In the genomic region with DNA sequence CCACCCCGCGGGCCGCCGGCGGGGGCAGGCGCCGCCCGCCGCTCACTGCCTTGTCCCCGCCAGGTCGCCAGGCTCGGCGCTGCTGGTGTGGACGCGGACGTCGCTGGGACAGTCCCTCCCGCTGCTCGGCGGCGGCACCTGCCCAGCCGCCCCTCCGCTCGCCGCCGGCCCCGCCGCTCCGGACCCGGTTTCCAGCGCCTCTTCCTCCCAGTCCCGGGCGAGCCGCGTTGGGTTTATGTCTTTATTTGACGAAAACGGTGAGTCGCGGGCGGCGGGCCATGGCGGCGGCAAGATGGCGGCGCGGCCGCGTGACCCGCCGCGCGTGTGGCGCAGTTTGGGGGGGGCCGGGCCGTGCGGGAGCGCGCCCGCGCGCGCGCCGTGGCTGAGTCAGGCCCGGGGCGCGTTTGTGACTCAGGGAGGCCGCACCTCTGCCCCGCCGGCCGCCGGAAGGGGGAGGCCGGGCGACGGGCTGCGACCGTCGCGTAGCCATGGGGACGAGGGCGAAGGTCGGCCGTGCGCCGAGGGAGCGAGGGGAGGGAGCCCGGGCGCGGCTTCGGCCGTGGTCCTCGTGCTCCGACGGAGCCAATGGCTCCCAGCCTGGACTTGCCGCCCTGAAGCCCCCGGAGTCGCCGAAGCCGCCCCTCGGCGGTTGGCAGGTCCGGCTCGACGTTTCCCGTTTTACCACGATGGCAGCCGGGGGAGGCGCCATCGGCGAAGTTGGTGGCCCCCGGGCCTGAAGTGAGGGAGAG, we compare ENCODE assay signal across 8 mouse cellular contexts. TPM values are rescaled to one million over a fixed set of nuclear protein-coding genes. Genes with fewer than 3 reads are reported as not detected.
A peak's percentile ranks its signal among the peaks of the same experiment; 100 is the strongest.
DNase-seq lines count a peak whose midpoint lies in the region; ATAC-seq and TF ChIP-seq lines count a peak whose summit lies in the region.

No protein-coding gene starts in this region.

- ATAC-seq in hindbrain, embryonic 15.5 days (ENCODE audit: low FRiP score, low read depth), result peak; percentile 42

- 0 out of 4 replicates have a peak, but pooled peaks of 1 of the 2 experiments have one; percentile 7 for TF ChIP-seq EP300 in MEL (IDR thresholded peaks at IDR 0.05; ENCODE audit: low read depth in 1 of 2, low read length in 2 of 2)

- no peaks in the 10 kb centered on the region for H3K27me3 ChIP-seq in MEL (ENCODE audit: control insufficient read depth in 1 of 2, insufficient read depth in 2 of 2, low read length in 2 of 2)
- no peaks in the 10 kb centered on the region for H3K27me3 ChIP-seq in hindbrain, embryonic 15.5 days

- WGBS in hindbrain, embryonic 15.5 days, result 0% methylated on average over 75 of the region's 111 CpGs

- TF ChIP-seq CTCF in MEL (IDR thresholded peaks at IDR 0.05 in 2 of 3, conservative IDR thresholded peaks at IDR 0.05 in 1 of 3; ENCODE audit: control insufficient read depth in 1 of 3, insufficient read depth in 1 of 3, low read depth in 2 of 3, low read length in 3 of 3, poor library complexity in 1 of 3, severe bottlenecking in 1 of 3), result no peak

- H3K9ac ChIP-seq in MEL (ENCODE audit: control insufficient read depth, low read depth, low read length, poor library complexity, severe bottlenecking), result peak overlapping the region; percentile 99
- H3K9ac ChIP-seq in hindbrain, embryonic 15.5 days, result peak overlapping the region; percentile 96

- H3K27ac ChIP-seq in MEL (ENCODE audit: control insufficient read depth, low read depth, low read length), result peak overlapping the region; percentile 81
- H3K27ac ChIP-seq in hindbrain, embryonic 15.5 days (replicated peaks), result peak overlapping the region; percentile 99

- peak; percentile 64 for DNase-seq in MEL (ENCODE audit: low read depth, low spot score)
- peak; percentile 83 for DNase-seq in cerebellum, adult 9-11 months
- DNase-seq in frontal cortex, postnatal 14 days (ENCODE audit: low spot score in 2 of 2), result peak; percentile 55 to 61
- DNase-seq in left cerebral cortex, adult 18-20 months (ENCODE audit: low spot score in 2 of 2), result peak; percentile 69 to 75
- peak; percentile 86 for DNase-seq in lung, postnatal 36 days
- peak; percentile 83 for DNase-seq in retina, embryonic 14.5 days (ENCODE audit: low spot score)
- peak; percentile 85 for DNase-seq in thymus, postnatal 4 days

- H3K4me3 ChIP-seq in MEL (ENCODE audit: control insufficient read depth in 1 of 2, insufficient read depth in 1 of 2, low read depth in 2 of 2, low read length in 2 of 2), result peak overlapping the region; percentile 71 to 90
- H3K4me3 ChIP-seq in hindbrain, embryonic 15.5 days, result peak overlapping the region; percentile 98

- peak overlapping the region; percentile 81 for H3K4me2 ChIP-seq in hindbrain, embryonic 15.5 days

- peaks cover 33% of the 10 kb centered on the region for H3K79me2 ChIP-seq in MEL (ENCODE audit: control insufficient read depth, insufficient read depth, low read length, poor library complexity)

- peak in 1 of 2 experiments; percentile 56; a peak in 1 of 4 replicates for TF ChIP-seq POLR2A in MEL (IDR thresholded peaks at IDR 0.05; ENCODE audit: control insufficient read depth in 1 of 2, insufficient read depth in 1 of 2, low read depth in 1 of 2, low read length in 2 of 2, poor library complexity in 1 of 2)

- peaks cover 34 to 38% of the 10 kb centered on the region in 2 experiments for H3K4me1 ChIP-seq in MEL (ENCODE audit: control insufficient read depth in 1 of 2, insufficient read depth in 2 of 2, low read length in 2 of 2)
- H3K4me1 ChIP-seq in hindbrain, embryonic 15.5 days (replicated peaks), result peaks cover 32% of the 10 kb centered on the region

- H3K9me3 ChIP-seq in MEL (replicated peaks; ENCODE audit: insufficient read depth, low read length), result no peaks in the 10 kb centered on the region
- no peaks in the 10 kb centered on the region for H3K9me3 ChIP-seq in hindbrain, embryonic 15.5 days

- peaks cover 39 to 56% of the 10 kb centered on the region in 2 experiments for H3K36me3 ChIP-seq in MEL (ENCODE audit: control insufficient read depth in 1 of 2, insufficient read depth in 2 of 2, low read length in 2 of 2)
- H3K36me3 ChIP-seq in hindbrain, embryonic 15.5 days, result peaks cover 41% of the 10 kb centered on the region

- no peak for TF ChIP-seq RAD21 in MEL (IDR thresholded peaks at IDR 0.05; ENCODE audit: low read depth, low read length)

TF ChIP-seq in MEL, 35 proteins besides CTCF, POLR2A, EP300 and RAD21:
- no peak for TF ChIP-seq USF2 (IDR thresholded peaks at IDR 0.05; ENCODE audit: borderline replicate concordance in 1 of 2, insufficient read depth in 1 of 2, low read depth in 1 of 2, low read length in 2 of 2)
- TF ChIP-seq CHD2 (IDR thresholded peaks at IDR 0.05; ENCODE audit: low read length), result no peak
- peak; percentile 35; the same call in 1 of the 2 replicates for TF ChIP-seq NRF1 (IDR thresholded peaks at IDR 0.05; ENCODE audit: insufficient read depth, low read depth, low read length, poor library complexity, severe bottlenecking)
- TF ChIP-seq GABPA (IDR thresholded peaks at IDR 0.05; ENCODE audit: low read depth, low read length), result no peak
- peak; percentile 69 for TF ChIP-seq USF1 (IDR thresholded peaks at IDR 0.05; ENCODE audit: low read depth, low read length)
- no peak for TF ChIP-seq POLR2AphosphoS5 (IDR thresholded peaks at IDR 0.05; ENCODE audit: borderline replicate concordance, low read depth, low read length)
- TF ChIP-seq ZKSCAN1 (IDR thresholded peaks at IDR 0.05; ENCODE audit: low read depth, low read length), result no peak
- TF ChIP-seq CHD1 (IDR thresholded peaks at IDR 0.05; ENCODE audit: low read depth, low read length), result no peak
- no peak for TF ChIP-seq E2F4 (IDR thresholded peaks at IDR 0.05; ENCODE audit: borderline replicate concordance, low read depth, low read length)
- TF ChIP-seq UBTF (IDR thresholded peaks at IDR 0.05; ENCODE audit: borderline replicate concordance, insufficient read depth, low read depth, low read length), result no peak; the same call in 1 of the 2 replicates
- TF ChIP-seq JUND (IDR thresholded peaks at IDR 0.05; ENCODE audit: low read depth, low read length), result no peak
- TF ChIP-seq ELF1 (IDR thresholded peaks at IDR 0.05; ENCODE audit: low read depth, low read length), result no peak
- no peak for TF ChIP-seq MAFK (IDR thresholded peaks at IDR 0.05; ENCODE audit: borderline replicate concordance, low read depth, low read length)
- no peak for TF ChIP-seq SMC3 (IDR thresholded peaks at IDR 0.05; ENCODE audit: low read depth, low read length)
- TF ChIP-seq MXI1 (IDR thresholded peaks at IDR 0.05; ENCODE audit: low read depth, low read length), result peak; percentile 36
- TF ChIP-seq MEF2A (IDR thresholded peaks at IDR 0.05; ENCODE audit: extremely low read depth, insufficient replicate concordance, low read depth, low read length, poor library complexity, severe bottlenecking), result no peak
- TF ChIP-seq TCF12 (IDR thresholded peaks at IDR 0.05; ENCODE audit: low read depth, low read length), result no peak
- TF ChIP-seq MYB (IDR thresholded peaks at IDR 0.05; ENCODE audit: low read depth, low read length), result no peak
- no peak for TF ChIP-seq BHLHE40 (IDR thresholded peaks at IDR 0.05; ENCODE audit: borderline replicate concordance, low read depth, low read length)
- no peak for TF ChIP-seq HCFC1 (IDR thresholded peaks at IDR 0.05; ENCODE audit: low read depth, low read length)
- TF ChIP-seq ZC3H11A (IDR thresholded peaks at IDR 0.05; ENCODE audit: low read depth, low read length), result no peak
- TF ChIP-seq SIN3A (IDR thresholded peaks at IDR 0.05; ENCODE audit: low read length), result no peak; the same call in 1 of the 2 replicates
- TF ChIP-seq MAZ (IDR thresholded peaks at IDR 0.05; ENCODE audit: low read depth, low read length), result no peak
- TF ChIP-seq RCOR1 (IDR thresholded peaks at IDR 0.05; ENCODE audit: low read depth, low read length), result no peak
- no peak for TF ChIP-seq GATA1 (IDR thresholded peaks at IDR 0.05; ENCODE audit: low read depth, low read length)
- no peak for TF ChIP-seq ZNF384 (IDR thresholded peaks at IDR 0.05; ENCODE audit: low read depth, low read length)
- TF ChIP-seq MAX (IDR thresholded peaks at IDR 0.05; ENCODE audit: low read length), result peak; percentile 67
- no peak; the same call in 1 of the 2 replicates for TF ChIP-seq KAT2A (conservative IDR thresholded peaks at IDR 0.05; ENCODE audit: low read depth, low read length)
- TF ChIP-seq POLR2AphosphoS2 (IDR thresholded peaks at IDR 0.05; ENCODE audit: low read length), result no peak; the same call in 1 of the 2 replicates
- no peak for TF ChIP-seq ETS1 (IDR thresholded peaks at IDR 0.05; ENCODE audit: low read depth, low read length)
- peak; percentile 24; the same call in 1 of the 2 replicates for TF ChIP-seq ZMIZ1 (IDR thresholded peaks at IDR 0.05; ENCODE audit: low read depth, low read length)
- no peak for TF ChIP-seq TBP (IDR thresholded peaks at IDR 0.05; ENCODE audit: low read depth, low read length)
- TF ChIP-seq MYC (IDR thresholded peaks at IDR 0.05; ENCODE audit: low read depth, low read length), result 0 out of 2 replicates have a peak, but pooled peaks have one; percentile 14
- TF ChIP-seq NELFE (IDR thresholded peaks at IDR 0.05; ENCODE audit: low read depth, low read length), result no peak
- no peak for TF ChIP-seq TAL1 (IDR thresholded peaks at IDR 0.05; ENCODE audit: low read length)

RNA-seq across cellular contexts. Expression of gene Eif5, which starts 0.7 kb away (rescaled TPM):
- 183 and 201 TPM in 2 replicates for total RNA-seq in MEL (2012; rRNA removed)
- polyA plus RNA-seq in MEL (2012; ENCODE audit: insufficient read depth in 1 of 2, insufficient read length in 2 of 2, low read depth in 1 of 2, low replicate concordance in 2 of 2, missing spikeins in 1 of 2), result 100 to 1,000 TPM; 276 to 330 TPM
- 490 and 510 TPM in 2 replicates for polyA plus RNA-seq in hindbrain, embryonic 15.5 days (2015; fragmentation: Nextera tagmentation; extraction: Ambion mirVana)
- total RNA-seq in left cerebral cortex, adult 18-20 months (2021), result 100 to 1,000 TPM; 247 to 250 TPM

RNA-seq across cellular contexts. Expression of gene Mark3, which starts 35.9 kb away (rescaled TPM):
- 60.2 and 71.6 TPM in 2 replicates for total RNA-seq in MEL (2012; rRNA removed)
- polyA plus RNA-seq in MEL (2012; ENCODE audit: insufficient read depth in 1 of 2, insufficient read length in 2 of 2, low read depth in 1 of 2, low replicate concordance in 2 of 2, missing spikeins in 1 of 2), result 10 to 100 TPM in 1 of 2 experiments, not detected in 1; 43.9 TPM
- 52.2 and 52.3 TPM in 2 replicates for polyA plus RNA-seq in hindbrain, embryonic 15.5 days (2015; fragmentation: Nextera tagmentation; extraction: Ambion mirVana)
- total RNA-seq in left cerebral cortex, adult 18-20 months (2021), result 10 to 100 TPM; 82.9 to 94.5 TPM

RNA-seq across cellular contexts. Expression of gene Gm266, which starts 52.8 kb away (rescaled TPM):
- total RNA-seq in MEL (2012; rRNA removed), result not detected in 2 replicates
- polyA plus RNA-seq in MEL (2012; ENCODE audit: insufficient read depth in 1 of 2, insufficient read length in 2 of 2, low read depth in 1 of 2, low replicate concordance in 2 of 2, missing spikeins in 1 of 2), result not detected
- polyA plus RNA-seq in hindbrain, embryonic 15.5 days (2015; fragmentation: Nextera tagmentation; extraction: Ambion mirVana), result 3.1 and 3.4 TPM in 2 replicates
- total RNA-seq in left cerebral cortex, adult 18-20 months (2021), result 1 to 10 TPM; 3.4 to 5.0 TPM

Comparison
In these comparisons a context has a peak if more than half of its experiments do, and no peak if none do; other contexts are left out.
1. Peak in every context shown above with its lines: DNase-seq, ATAC-seq, H3K4me3 ChIP-seq and H3K27ac ChIP-seq.